Mouse (Mus musculus) right cerebral cortex, adult 18-20 months (tissue): ENCODE measurements around the gene Tmeff2.

Experiments used
- DNase-seq: peaks from one replicate; pipeline ENCODE4 v3.0.0; 2022; ENCODE audit warnings: mixed read lengths

The Tmeff2 gene

GRCm38 (mm10) chr1:51114721-51115120 lies 214.3 kb downstream of the Tmeff2 start:
- no peak for DNase-seq

DNA sequence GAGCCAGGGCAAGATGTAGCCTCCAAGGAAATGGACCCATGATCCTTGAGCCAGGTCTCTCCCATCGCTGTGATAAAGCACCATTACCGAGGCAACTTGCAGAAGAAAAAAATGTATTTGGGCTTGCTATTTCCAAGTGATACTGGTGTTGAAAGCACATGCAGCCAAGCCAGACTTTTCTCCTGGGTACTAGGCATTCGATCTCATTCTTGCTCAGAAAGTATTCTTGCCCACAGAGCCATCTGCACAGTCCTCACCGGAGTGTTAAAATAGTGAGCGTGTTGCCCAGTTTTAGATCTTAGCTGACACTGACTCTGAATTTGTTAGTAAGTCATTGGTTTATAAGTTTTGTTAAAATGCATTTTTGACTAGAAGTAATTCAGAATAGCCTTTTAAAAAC lies 215.3 kb downstream of the Tmeff2 start:
- peak; percentile 67 for DNase-seq

GRCm38 (mm10) chr1:51117830-51118229 lies 217.4 kb downstream of the Tmeff2 start:
- DNase-seq = no peak

DNA sequence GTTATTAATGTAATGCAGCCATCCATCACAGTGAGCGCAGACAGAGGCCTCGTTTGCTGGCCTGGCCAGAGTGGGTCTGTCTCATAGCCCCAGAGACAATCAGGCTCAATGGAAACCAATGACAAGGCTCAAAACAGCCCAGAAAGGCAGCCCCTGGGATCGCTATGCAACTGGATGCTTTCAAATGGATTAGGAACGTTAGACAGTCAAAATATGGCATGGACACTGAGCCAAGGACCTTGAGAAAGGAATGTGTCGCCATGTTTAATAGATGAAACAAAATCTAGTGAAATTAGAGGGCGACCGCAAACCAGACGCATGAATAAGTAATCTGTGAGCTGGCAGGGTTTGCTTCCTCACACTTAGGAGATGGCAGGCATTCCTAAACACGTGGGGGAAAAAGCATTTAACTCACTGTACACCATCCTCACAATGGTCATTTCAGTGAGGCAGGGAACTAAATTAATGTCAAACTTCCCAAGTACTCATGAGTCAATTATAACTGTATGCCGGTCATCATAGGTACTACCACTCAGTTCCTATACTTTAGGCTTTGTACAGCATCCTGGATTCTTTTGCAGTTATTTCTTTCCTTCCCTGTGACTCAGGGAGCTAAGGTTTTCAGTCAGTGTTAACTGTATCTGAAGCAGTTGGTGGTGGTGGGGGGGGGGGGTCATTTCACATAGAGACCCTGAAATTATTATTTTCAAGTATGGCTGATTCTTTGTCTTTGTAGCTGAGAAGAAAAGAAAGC lies 225.4 kb downstream of the Tmeff2 start:
- DNase-seq = no peak

- DNase-seq = no peak
Measured at GRCm38 (mm10) chr1:51126425-51126765, 225.9 kb downstream of the Tmeff2 start.

- no peak for DNase-seq
Measured at GRCm38 (mm10) chr1:51136792-51137191, 236.3 kb downstream of the Tmeff2 start.

GRCm38 (mm10) chr1:51139605-51140004 lies 239.2 kb downstream of the Tmeff2 start:
- DNase-seq = no peak

DNA sequence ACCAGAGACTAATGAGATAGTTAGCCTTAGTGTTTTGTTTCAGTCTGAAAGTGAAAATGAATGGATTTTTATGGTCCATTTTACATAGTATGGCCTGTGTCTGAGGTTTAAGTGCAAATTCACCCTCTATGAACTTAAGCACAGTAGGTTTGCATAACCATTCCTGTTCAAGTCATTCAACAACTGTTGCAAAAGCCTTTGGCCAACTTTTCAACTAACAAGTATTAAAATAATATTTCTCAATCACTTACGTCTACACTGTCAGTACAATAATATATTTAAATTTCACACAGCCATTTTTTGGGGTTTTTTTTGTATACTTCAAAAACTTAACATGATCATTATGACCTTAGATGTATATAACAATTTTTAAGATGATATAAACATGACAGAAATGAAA lies 240.9 kb downstream of the Tmeff2 start:
- no peak for DNase-seq

DNA sequence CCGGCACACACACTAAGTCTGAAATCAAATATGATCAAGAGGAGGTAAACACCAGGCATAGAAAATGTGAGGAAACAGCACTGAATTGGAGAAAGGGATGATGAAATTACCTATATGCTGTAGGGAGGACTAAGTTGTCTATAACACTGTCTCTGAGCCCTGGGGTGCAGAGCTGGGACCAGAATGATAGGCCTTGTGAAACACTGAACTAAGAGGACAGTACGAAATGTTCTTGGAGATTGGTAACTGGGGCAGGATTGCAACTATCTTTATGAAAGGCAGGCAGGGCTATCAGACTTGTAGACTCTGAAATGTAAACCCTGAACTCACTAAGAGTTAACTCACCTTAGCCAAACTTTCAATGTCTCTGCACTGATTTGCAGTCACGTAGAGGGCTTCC lies 242.3 kb downstream of the Tmeff2 start:
- no peak for DNase-seq

- DNase-seq = no peak
Measured at GRCm38 (mm10) chr1:51145693-51146092, 245.2 kb downstream of the Tmeff2 start.

- peak; percentile 8 for DNase-seq
Measured at GRCm38 (mm10) chr1:51148481-51149137, 248.2 kb downstream of the Tmeff2 start.

- DNase-seq = no peak
Measured at GRCm38 (mm10) chr1:51149488-51149887, 249.0 kb downstream of the Tmeff2 start.

DNA sequence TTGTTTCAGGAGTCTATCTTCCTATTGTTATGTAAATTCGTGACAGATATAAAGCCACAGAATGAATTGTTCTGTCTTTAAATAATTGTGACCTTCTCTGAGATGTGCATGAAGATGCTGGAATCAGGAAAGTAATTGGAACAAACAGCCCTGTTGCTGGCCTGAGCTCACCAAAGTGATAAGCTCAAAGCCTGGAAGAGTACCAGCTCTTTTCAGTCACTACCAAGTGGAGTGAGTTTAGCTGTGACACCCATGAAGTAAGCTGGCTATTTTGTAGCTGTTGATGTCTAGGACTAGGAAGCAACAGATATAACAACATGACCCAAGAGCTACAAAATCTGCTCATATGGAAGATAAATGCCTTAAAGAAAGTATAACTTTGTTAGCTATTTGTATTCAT lies 249.4 kb downstream of the Tmeff2 start:
- DNase-seq = no peak

DNA sequence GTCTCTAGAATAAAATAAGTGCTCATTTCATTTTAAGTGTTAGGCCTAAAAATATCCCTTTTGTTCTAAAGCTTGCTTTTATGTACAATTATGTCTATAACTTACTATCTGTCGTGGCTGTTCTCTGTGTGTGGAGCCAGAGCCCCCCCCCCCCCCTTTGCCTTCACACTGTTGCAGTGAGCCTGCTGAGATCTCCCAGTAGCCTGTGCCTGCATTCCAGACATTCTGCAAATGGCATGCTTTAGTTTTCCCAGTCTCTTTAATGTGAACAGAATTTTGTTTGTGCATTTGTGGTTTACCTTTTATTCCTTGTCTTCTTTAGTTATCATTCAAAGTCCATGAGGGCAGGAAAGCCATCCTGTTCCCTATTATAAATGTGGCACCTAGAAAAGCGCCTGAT lies 251.6 kb downstream of the Tmeff2 start:
- no peak for DNase-seq

- no peak for DNase-seq
Measured at GRCm38 (mm10) chr1:51152856-51153255, 252.4 kb downstream of the Tmeff2 start.

DNA sequence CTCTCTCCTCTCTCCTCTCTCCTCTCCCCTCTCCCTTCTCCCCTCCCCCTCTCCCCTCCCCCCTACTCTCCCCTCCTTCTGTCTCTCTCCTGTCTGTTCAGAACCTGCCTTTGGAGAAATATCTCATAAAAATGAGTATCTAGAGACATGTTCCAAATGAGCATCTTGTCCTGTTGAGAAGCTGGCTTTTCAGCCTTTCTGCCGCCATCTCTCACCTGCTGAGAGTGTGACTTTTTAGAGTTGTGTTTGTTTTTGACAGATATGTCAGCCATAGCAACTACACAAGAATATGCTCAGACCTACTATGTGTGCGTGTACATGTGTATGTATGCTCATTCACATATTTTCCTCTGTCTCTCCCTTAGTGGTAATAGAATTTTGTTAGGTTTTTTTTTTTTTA lies 283.8 kb downstream of the Tmeff2 start:
- DNase-seq = no peak

DNA sequence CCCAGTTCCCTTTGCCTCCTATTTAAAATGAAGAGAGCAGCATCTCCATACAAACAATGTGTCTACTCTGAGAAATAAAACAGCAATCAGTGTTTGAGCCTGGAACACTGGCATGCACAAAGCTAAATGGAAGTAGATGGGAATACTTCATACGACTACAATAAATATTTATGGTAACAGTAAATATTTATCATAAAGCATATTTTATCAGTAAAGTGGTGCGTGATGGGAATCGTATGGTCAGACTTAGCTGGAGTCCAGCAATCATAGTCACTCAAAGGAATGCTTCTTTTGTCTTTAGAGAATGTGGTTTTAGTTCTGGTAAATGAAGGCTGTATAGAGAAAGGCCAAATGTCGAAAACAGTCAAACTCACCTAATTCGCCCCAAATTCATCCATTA lies 288.6 kb downstream of the Tmeff2 start:
- no peak for DNase-seq

DNA sequence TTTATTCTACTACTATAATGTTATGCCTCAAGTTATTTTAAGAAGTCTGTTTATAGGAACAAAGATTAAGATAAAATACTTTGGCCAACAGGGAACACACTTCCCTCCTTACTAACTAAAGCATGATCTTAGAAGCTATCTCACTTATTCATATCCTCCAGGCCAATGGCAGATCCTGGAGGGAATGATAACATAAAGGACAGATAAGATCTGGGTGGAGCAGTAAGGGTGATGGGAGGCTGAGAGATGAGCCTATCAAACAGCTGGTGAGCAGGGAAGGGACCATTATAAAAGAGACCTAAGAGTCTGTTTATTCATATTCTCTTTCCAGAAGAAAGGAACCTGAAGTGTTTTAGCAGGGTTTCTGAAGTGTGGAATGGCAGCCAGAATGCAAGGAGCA lies 290.8 kb downstream of the Tmeff2 start:
- DNase-seq = no peak

DNA sequence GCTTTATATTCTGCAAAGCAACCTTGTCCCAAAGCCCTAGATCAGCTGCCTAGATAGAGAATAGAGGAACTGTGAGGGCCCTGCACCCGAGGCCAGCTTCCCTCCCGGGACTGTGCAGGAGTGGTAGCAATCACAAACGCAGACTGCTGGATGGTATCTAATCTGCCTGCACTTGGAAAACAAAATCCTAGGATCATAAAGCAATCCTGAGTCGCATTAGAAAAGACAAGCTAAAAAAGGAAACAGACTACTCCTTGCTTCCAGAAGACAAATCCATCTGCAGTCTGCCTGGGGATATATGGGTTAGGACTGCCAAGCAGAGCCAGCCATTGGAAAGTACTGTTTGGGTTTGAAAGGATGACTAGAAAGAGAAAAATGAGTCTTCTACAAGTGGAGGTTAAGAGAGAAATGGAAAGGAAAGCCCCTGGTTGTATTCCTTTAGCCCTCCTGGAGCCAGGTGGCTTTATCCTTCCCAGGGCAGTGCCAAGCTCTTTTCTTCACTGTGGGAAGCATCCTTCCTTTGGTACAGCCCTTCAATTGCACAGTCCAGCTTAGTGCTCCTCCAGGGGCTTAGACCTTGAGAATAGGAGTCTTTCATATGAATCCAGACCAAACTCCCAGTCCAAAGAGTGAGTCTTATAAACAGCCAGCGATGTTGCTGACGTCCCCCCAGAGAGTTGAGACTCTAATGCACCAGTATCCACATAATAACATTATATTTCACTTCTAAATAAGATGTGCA lies 291.6 kb downstream of the Tmeff2 start:
- DNase-seq = peak; percentile 5

- peak; percentile 89 for DNase-seq
Measured at GRCm38 (mm10) chr1:51199088-51199830, 298.8 kb downstream of the Tmeff2 start.

- no peak for DNase-seq
Measured at GRCm38 (mm10) chr1:51199954-51200353, 299.5 kb downstream of the Tmeff2 start.

DNA sequence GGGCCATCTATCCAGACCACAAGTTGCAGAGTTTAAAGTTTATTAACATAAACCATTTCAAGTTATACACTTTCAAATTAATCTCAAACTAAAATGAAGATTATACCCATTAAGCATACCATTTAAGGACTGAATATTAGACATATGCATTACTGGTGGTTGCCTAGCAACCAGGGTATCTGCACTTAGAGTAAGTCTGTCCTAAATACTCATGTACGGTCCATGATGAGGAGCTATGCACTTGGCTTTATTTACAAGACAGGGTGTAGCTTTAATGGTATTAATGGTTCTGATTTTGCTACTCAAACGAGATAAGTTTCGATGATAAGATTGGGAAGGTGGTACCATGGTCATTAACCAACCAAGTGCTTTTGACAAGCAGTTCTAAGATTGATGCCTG lies 315.2 kb downstream of the Tmeff2 start:
- no peak for DNase-seq
